Mouse (Mus musculus): ENCODE measurements around the gene Podn. TPM values are rescaled to one million over a fixed set of nuclear protein-coding genes. Genes with fewer than 3 reads are reported as not detected.

Podn gene
- polyA plus RNA-seq, 1 experiment from 2014 or later = 0.79 TPM

DNA sequence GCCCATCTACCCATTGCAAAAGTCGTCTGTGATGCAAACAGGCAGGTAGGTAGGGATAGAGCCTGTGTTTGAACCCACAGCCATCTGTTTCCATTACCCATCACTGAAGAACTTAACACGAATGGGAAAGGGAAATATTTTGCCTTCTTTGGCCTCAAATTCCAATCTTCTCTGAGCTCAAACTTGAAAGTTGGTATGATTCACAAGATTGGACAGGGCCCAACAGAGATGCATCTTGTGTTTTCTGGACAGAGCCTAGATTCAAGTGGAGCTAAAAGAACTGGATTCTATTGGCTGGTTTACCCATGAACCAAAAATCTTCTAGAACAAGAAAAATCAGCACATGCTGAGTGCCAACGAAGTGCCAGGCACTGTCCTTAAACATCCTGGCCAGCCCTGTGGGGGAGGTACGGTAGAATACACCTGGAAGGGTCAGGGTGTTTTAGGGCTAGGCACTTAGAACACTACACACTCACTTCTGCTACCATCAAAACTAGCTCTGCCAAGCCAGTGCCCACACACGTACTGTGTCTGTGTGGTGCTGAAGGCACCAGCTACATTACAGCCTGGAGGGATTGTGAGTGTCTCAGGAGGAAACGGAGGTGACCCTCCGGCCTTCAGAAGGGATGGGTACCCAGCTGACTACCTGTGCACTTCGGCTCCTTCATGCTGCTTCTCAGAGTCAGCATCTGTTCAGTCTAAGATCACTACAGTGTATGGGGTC lies 63.0 kb downstream of the Podn start:
- Histone ChIP-seq H3K4me2 (replicated peaks) (no peak overlapping the region), H3K27me3 (peaks cover 34% of the 10 kb centered on the region), H3K27ac (no peak overlapping the region), H3K4me1 (peaks cover 21% of the 10 kb centered on the region), H3K36me3 (no peaks in the 10 kb centered on the region), H3K9ac (no peak overlapping the region), H3K4me3 (no peak overlapping the region), H3K9me3 (no peaks in the 10 kb centered on the region)
- ATAC-seq (ENCODE audit: insufficient number of reproducible peaks, insufficient read depth, low FRiP score, low TSS enrichment) = no peak
- 75% methylated on average over 8 of the region's 8 CpGs for WGBS

DNA sequence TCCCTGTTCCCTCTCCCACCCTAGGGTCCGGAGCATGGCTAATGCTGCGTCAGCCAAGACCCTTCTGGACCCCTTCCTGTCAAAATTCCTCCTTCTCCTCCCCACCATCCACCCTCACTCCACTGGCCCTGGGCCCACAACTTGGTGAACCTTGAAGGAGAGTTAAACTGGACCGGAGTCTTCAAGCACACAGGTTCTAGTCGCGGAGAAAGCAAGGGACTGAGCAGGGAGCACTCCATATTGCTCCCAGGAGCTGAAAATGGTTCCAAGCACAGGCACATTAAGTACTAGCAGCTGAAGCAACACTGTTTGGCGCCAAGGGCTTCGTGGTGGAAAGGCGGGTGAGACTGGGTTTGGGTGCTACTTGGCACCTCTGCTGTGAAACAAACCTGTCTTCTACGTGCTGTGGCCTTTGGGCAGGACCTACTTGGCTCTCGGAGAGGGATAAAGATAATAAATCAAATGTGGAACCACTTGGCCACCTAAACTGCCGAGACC lies 63.8 kb downstream of the Podn start:
- H3K9me3 ChIP-seq = no peaks in the 10 kb centered on the region
- no peak overlapping the region for H3K27ac ChIP-seq
- no peak for ATAC-seq (ENCODE audit: insufficient number of reproducible peaks, insufficient read depth, low FRiP score, low TSS enrichment)
- 31% methylated on average over 11 of the region's 11 CpGs for WGBS
- peaks cover 34% of the 10 kb centered on the region for H3K27me3 ChIP-seq
- H3K4me1 ChIP-seq = peaks cover 21% of the 10 kb centered on the region
- H3K36me3 ChIP-seq = no peaks in the 10 kb centered on the region
- peak overlapping the region; percentile 98 for H3K4me2 ChIP-seq (replicated peaks)
- H3K9ac ChIP-seq = peak overlapping the region; percentile 59; the same call in 1 of the 2 replicates
- H3K4me3 ChIP-seq = peak overlapping the region; percentile 68

DNA sequence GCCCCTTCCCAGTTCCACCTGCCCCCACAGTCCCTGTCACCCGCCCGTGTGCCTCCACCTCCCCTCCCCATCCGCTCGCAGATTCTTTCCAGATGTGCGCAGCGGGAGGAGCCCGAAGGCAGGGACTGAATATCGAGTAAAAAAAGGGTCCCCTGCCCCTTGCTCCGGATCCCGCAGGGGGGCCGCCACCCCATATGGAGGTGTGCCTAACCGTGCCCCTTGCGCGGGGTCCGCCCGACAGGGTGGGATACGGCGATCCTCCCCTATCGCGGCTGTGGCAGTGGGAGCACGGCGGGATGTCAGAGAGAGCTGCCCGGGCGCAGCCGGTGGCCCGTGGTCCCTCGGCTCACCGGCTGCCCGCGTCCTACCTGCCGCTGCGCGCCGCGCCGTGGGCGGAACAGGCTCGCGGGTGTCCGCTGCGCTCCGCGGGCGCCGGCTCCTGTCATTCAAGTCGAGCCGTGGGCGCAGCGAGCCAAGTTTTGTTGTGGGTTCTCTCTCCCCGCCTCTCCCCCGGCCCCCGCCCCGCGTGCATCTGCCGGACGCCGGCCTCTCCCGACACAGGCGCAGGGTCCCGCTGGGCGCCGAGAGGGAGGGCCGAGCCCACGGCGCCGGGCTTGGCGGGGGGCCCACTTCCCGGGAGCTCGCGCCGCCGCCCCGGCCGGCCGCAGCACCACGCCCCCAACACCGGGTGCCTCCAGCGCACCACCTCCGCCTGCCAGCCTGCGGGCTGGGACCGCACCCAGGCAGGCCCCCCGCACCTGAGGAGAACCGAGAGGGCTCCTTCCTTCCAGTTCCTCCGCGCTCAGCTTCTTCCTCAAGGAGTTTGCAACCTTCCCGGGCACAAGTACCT lies 64.5 kb downstream of the Podn start:
- under 1% methylated on average over 85 of the region's 86 CpGs for WGBS
- 0 out of 2 replicates have a peak overlapping the region, but pooled peaks have one; percentile 19 for H3K27ac ChIP-seq
- ATAC-seq (ENCODE audit: insufficient number of reproducible peaks, insufficient read depth, low FRiP score, low TSS enrichment) = peak; percentile 31; the same call in 1 of the 2 replicates
- H3K9me3 ChIP-seq = no peaks in the 10 kb centered on the region
- H3K4me3 ChIP-seq = peak overlapping the region; percentile 68
- peaks cover 34% of the 10 kb centered on the region for H3K27me3 ChIP-seq
- no peaks in the 10 kb centered on the region for H3K36me3 ChIP-seq
- H3K4me1 ChIP-seq = peaks cover 21% of the 10 kb centered on the region
- H3K4me2 ChIP-seq (replicated peaks) = peak overlapping the region; percentile 98
- H3K9ac ChIP-seq = peak overlapping the region; percentile 59

DNA sequence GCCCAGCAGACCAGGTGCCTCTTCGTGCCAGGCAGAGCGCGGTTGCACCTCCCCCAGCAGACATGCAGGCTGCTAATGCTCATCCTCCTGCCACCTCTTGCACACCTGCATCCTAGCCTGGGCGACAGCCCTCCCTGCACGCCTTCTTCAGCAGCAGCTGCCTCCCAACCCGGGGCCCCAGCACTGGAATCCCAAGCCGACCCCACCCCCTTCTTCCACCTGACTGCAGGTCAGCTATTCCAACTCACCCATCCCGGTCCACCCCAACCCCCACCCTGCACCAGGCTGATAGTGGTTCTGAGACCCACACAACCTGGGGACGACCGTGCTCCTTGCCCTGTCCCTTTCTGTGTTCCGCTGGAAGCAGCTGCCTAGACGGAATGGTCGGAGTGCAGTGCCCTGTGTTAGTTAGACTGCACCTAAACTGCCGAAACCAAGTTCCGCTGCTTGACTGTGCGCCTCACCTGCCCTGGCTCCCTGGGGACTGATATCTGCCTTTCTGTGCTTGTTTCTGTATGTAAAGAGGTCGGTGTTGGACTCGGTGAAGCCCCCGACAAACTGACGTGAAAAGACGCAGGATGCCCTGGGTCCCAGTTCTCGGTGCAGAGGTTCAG lies 65.2 kb downstream of the Podn start:
- WGBS = 2% methylated on average over 22 of the region's 22 CpGs
- peaks cover 21% of the 10 kb centered on the region for H3K4me1 ChIP-seq
- no peak overlapping the region for H3K27ac ChIP-seq
- peak overlapping the region; percentile 59; the same call in 1 of the 2 replicates for H3K9ac ChIP-seq
- no peaks in the 10 kb centered on the region for H3K36me3 ChIP-seq
- H3K27me3 ChIP-seq = peaks cover 34% of the 10 kb centered on the region
- peak overlapping the region; percentile 68 for H3K4me3 ChIP-seq
- H3K4me2 ChIP-seq (replicated peaks) = peak overlapping the region; percentile 98
- no peaks in the 10 kb centered on the region for H3K9me3 ChIP-seq
- no peak for ATAC-seq (ENCODE audit: insufficient number of reproducible peaks, insufficient read depth, low FRiP score, low TSS enrichment)

DNA sequence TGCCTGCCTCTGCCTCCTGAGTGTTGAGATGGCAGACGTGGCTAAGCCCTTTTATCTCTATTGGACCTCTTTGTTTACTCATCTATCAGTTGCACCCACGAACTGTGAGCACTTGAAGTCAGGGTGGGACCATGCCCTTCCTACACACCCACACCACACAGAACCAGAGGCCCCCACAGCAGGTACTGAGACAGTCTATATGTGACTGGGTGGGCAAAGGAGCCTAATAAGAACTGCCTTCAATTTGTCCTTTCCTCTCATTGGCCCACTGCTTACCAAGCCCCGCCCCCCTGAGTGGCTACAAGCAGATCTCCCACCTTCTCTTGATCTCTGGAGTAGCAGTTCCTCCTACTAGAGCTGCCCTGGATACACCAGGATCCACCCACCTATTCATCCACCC lies 70.1 kb downstream of the Podn start:
- H3K27me3 ChIP-seq = peaks cover 15% of the 10 kb centered on the region
- no peaks in the 10 kb centered on the region for H3K36me3 ChIP-seq
- WGBS = 44% methylated on average over 3 of the region's 3 CpGs
- H3K4me3 ChIP-seq = no peak overlapping the region
- no peak for ATAC-seq (ENCODE audit: insufficient number of reproducible peaks, insufficient read depth, low FRiP score, low TSS enrichment)
- H3K9me3 ChIP-seq = no peaks in the 10 kb centered on the region
- H3K27ac ChIP-seq = no peak overlapping the region
- H3K9ac ChIP-seq = no peak overlapping the region
- peaks cover 12% of the 10 kb centered on the region for H3K4me1 ChIP-seq
- H3K4me2 ChIP-seq (replicated peaks) = no peak overlapping the region

DNA sequence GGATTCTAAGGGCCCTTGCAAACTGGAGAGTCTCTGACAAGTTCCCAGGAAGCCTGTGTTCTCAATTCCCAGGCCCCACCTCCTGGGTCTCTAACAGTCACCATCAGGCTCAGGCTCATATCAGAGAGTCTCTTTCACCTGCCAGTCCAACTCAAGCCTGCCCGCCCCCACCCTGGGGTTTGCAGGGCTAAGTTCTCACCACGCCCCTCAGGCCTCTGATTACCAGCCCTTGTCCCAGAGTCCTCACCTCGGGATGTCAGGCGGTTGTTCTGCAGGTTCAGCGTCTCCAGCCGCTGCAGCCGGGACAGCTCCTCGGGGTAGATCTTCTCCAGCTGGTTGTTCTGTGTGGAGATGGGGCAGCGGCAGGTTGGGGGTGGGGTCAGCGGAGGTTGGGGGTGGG lies 71.0 kb downstream of the Podn start:
- Histone ChIP-seq H3K27ac (no peak overlapping the region), H3K4me1 (peaks cover 4% of the 10 kb centered on the region; the same call in 1 of the 2 replicates), H3K4me2 (replicated peaks) (0 out of 2 replicates have a peak overlapping the region, but pooled peaks have one; percentile 4), H3K36me3 (no peaks in the 10 kb centered on the region), H3K9ac (no peak overlapping the region), H3K27me3 (peaks cover 6% of the 10 kb centered on the region), H3K9me3 (no peaks in the 10 kb centered on the region), H3K4me3 (no peak overlapping the region)
- no peak for ATAC-seq (ENCODE audit: insufficient number of reproducible peaks, insufficient read depth, low FRiP score, low TSS enrichment)
- 3% methylated on average over 10 of the region's 10 CpGs for WGBS

DNA sequence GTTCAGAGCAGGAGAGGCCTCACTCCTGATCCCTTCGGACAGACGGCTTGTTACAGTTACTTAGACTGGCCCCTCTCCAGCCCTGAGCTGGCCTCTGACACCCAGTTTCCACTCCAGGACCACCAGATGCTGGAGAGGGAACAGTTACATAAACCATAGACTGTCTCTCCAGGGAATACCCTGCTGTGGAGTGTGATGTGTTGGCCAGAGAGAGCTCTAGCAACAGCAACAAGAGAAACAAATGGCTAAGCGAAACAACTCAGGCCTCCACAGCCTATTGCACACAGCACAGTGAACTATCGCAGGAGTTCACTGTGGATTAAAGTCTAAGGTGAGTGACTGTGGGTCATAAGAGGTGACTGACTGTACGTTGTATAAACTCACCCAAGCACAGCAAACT lies 71.6 kb downstream of the Podn start:
- Histone ChIP-seq H3K36me3 (no peaks in the 10 kb centered on the region), H3K9ac (no peak overlapping the region), H3K4me1 (peaks cover 4% of the 10 kb centered on the region; the same call in 1 of the 2 replicates), H3K4me3 (no peak overlapping the region), H3K4me2 (replicated peaks) (no peak overlapping the region), H3K27me3 (no peaks in the 10 kb centered on the region), H3K9me3 (no peaks in the 10 kb centered on the region), H3K27ac (no peak overlapping the region)
- WGBS = 67% methylated on average over 5 of the region's 5 CpGs
- ATAC-seq (ENCODE audit: insufficient number of reproducible peaks, insufficient read depth, low FRiP score, low TSS enrichment) = no peak

DNA sequence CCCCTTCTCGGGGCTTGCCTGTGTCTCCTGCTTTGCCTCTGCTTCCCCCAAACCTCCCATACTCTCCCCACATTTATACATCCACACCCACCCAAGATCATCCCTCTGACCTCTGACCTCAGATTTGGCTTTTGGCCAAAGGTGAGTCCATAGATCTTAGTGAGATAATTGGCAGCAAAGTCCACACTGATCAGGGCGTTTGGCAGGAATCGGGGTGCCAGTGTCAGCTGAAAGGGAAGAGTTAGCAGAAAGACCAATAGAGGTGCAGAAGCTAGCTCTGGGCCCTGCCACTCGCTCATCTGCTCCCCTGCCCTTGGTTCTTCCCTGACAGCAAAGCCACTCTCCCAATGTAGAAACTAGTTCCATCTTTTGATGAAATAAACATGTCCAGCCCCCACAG lies 73.1 kb downstream of the Podn start:
- Histone ChIP-seq H3K27me3 (no peaks in the 10 kb centered on the region), H3K4me3 (no peak overlapping the region)
- 88% methylated on average over 4 of the region's 4 CpGs for WGBS

DNA sequence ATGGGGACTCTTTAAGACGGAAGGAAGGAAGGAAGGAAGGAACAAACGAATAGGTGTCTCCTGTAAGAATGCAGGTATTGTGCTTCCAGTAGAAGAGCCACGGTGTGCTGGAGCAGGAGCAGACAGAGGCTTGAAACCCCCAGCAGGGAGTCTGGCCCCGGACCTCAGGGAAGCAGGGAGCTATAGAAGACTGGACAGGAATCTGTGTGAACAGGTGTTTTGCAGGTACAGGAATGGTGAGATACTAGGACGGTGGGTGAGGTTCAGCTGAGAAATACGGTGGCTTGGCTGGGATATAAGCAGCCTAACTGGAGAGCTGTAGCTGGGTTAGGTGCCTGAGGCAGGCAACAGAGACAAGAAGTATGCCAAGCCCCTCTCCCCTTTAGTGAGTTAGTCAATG lies 76.1 kb downstream of the Podn start:
- Histone ChIP-seq H3K27me3 (no peaks in the 10 kb centered on the region), H3K27ac (no peak overlapping the region), H3K9me3 (no peaks in the 10 kb centered on the region), H3K9ac (no peak overlapping the region), H3K4me2 (replicated peaks) (no peak overlapping the region), H3K4me3 (no peak overlapping the region), H3K4me1 (peaks cover 14% of the 10 kb centered on the region; the same call in 1 of the 2 replicates), H3K36me3 (no peaks in the 10 kb centered on the region)
- 74% methylated on average over 6 of the region's 6 CpGs for WGBS
- ATAC-seq (ENCODE audit: insufficient number of reproducible peaks, insufficient read depth, low FRiP score, low TSS enrichment) = no peak

More for the DNA sequence above, 73.1 kb downstream of the Podn start:
- Histone ChIP-seq H3K36me3 (no peaks in the 10 kb centered on the region), H3K4me2 (replicated peaks) (no peak overlapping the region), H3K4me1 (peaks cover 16% of the 10 kb centered on the region; the same call in 1 of the 2 replicates), H3K9me3 (no peaks in the 10 kb centered on the region), H3K9ac (no peak overlapping the region), H3K27ac (no peak overlapping the region)
- no peak for ATAC-seq (ENCODE audit: insufficient number of reproducible peaks, insufficient read depth, low FRiP score, low TSS enrichment)

DNA sequence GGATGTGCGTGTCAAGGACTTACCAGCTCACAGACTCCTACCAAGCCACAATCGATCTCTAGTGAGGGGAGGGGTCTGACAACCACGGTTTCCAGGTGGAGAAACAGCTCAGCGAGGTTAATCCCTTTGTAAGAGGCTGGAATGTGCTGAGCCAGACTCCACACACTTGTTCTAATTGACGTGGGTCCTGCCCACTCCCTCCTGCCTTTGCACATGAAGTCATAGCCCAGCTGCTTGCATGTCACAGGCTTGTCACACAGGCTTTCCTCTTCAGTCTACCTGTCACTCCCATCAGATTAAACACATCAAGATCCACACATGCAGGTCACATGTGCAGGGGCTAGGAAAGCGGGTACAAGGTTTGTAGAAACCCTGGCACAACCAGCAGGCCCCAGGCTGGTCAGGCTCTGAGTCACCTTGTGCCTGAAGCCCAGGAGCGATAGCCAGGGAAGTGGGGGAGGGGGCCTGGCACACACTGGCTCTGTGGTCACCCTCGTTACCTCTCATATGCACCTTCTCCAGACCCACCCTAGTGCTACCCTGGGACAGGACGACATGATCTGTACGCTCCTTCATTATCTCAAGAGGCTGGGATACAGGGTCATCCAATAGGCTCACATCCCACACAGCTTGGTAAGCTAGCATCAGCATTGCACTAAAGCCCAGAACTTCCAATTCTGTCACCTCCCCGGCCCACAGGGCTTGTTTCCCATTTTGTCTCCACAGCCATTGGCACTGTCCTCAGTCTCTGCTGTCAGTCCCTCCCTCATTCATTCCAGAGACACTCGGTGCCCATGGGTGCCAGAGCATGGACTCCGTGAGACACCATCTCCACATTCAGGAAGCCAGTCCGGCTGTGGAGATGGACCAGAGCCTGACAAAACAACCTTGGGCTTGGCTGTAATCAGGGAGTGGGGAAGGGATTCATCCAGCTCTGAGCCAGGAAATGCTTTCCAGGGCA lies 77.0 kb downstream of the Podn start:
- Histone ChIP-seq H3K4me2 (replicated peaks) (peak overlapping the region; percentile 17; the same call in 1 of the 2 replicates), H3K4me3 (no peak overlapping the region), H3K36me3 (no peaks in the 10 kb centered on the region), H3K9me3 (no peaks in the 10 kb centered on the region), H3K4me1 (peaks cover 13% of the 10 kb centered on the region; the same call in 1 of the 2 replicates), H3K9ac (no peak overlapping the region), H3K27ac (no peak overlapping the region), H3K27me3 (no peaks in the 10 kb centered on the region)
- 47% methylated on average over 14 of the region's 14 CpGs for WGBS
- ATAC-seq (ENCODE audit: insufficient number of reproducible peaks, insufficient read depth, low FRiP score, low TSS enrichment) = 0 out of 2 replicates have a peak, but pooled peaks have one; percentile 37

Data from embryonic facial prominence, embryonic 12.5 days (tissue).